Mouse (Mus musculus) midbrain, embryonic 13.5 days (tissue): Measurements from ENCODE around the gene Sult2a8. TPM values are rescaled to one million over a fixed set of nuclear protein-coding genes. Genes with fewer than 3 reads are reported as not detected.
"Not testable (repeated sequence)": the region's sequence is repeated elsewhere in the genome, so short reads cannot be mapped to it uniquely, and the experiment has no call there.

Experiments used
- ATAC-seq: fragments of 200-750 bp; cut with Nextera tagmentation; 2 replicates; pipeline ENCODE4 v1.8.0; 2017; ENCODE audit warnings: mild to moderate bottlenecking, moderate TSS enrichment, moderate library complexity
- H3K27ac ChIP-seq: fragments of 300-500 bp; sonication (generic); 2 replicates; pipeline ENCODE4 v1.5.1; 2015; ENCODE audit warnings: inconsistent platforms, mild to moderate bottlenecking, moderate library complexity
- H3K27me3 ChIP-seq: fragments of 300-500 bp; sonication (generic); 2 replicates; pipeline ENCODE4 v1.6.1; 2015; ENCODE audit warnings: mild to moderate bottlenecking, inconsistent platforms
- H3K36me3 ChIP-seq: fragments of 300-500 bp; sonication (generic); 2 replicates; pipeline ENCODE4 v1.6.1; 2015; ENCODE audit warnings: mild to moderate bottlenecking, inconsistent platforms
- H3K4me1 ChIP-seq: fragments of 300-500 bp; sonication (generic); replicated peaks from 2 replicates; pipeline ENCODE4 v1.6.1; 2015; ENCODE audit warnings: inconsistent platforms
- H3K4me2 ChIP-seq: fragments of 300-500 bp; sonication (generic); replicated peaks from 2 replicates; pipeline ENCODE4 v1.6.1; 2015; ENCODE audit warnings: moderate library complexity, mild to moderate bottlenecking, inconsistent platforms
- H3K4me3 ChIP-seq: fragments of 300-500 bp; sonication (generic); replicated peaks from 2 replicates; pipeline ENCODE4 v1.5.1; 2015; ENCODE audit warnings: mild to moderate bottlenecking, inconsistent platforms
- H3K9ac ChIP-seq: fragments of 300-500 bp; sonication (generic); replicated peaks from 2 replicates; pipeline ENCODE4 v1.6.1; 2015; ENCODE audit warnings: mild to moderate bottlenecking, inconsistent platforms
- H3K9me3 ChIP-seq: fragments of 300-500 bp; sonication (generic); 2 replicates; pipeline ENCODE4 v1.6.1; 2016; ENCODE audit warnings: mild to moderate bottlenecking, inconsistent platforms
- WGBS: fragments of 180-500 bp; shearing (Covaris S2); methylation state at CpG from one replicate; pipeline ENCODE4 v1.1.7; 2015; 5-methylcytosine and 5-hydroxymethylcytosine counted together
- polyA plus RNA-seq: library from polyadenylated mRNA; unstranded; fragments of >200 nt; fragmentation: Nextera tagmentation; extraction: Ambion mirVana; gene quantifications from 2 replicates; pipeline ENCODE4 v1.2.1, GENCODE M21; 2015

The Sult2a8 gene
- polyA plus RNA-seq: not detected in 2 replicates

DNA sequence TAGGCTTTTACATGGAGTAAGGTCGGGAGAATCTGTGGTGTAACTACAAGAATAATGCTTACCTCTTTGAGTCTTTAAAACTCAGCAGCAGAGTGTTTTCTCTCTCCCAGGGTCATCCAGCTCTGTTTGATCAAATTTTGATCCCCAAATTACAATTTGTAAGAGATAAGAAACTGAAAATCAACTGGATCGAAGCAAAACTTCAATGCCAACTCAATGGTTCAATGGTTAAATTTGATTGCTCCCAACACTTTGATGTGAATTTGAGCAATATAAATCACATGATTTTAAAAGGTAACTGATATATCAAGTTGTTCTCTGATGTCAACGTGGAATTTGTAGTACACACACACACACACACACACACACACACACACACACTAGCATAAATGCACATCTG, at the start of gene Sult2a8:
Gene Sult2a8, minus strand, starts transcription at position 236 of the 400 bp plus-strand sequence.
- H3K9ac ChIP-seq: no peak within 1 kb of the TSS
- H3K9me3 ChIP-seq: peaks cover 18% of the 10 kb centered on the region
- ATAC-seq: no peak
- H3K4me2 ChIP-seq: no peak within 1 kb of the TSS
- H3K27ac ChIP-seq: no peak within 1 kb of the TSS
- no peaks in the 10 kb centered on the region for H3K4me1 ChIP-seq
- WGBS: 59% methylated on average over 3 of the region's 3 CpGs
- H3K4me3 ChIP-seq: no peak within 1 kb of the TSS
- no peaks in the 10 kb centered on the region for H3K27me3 ChIP-seq
- H3K36me3 ChIP-seq: no peaks in the 10 kb centered on the region

- H3K4me3 ChIP-seq: no peak within 1 kb of the TSS
- no peak for ATAC-seq
Observed at GRCm38 (mm10) chr7:14494130-14494529, 47.6 kb upstream of the Sult2a8 start, which contains the start of gene Sult2a7. Gene Sult2a7, minus strand, starts transcription at chr7:14494230.

DNA sequence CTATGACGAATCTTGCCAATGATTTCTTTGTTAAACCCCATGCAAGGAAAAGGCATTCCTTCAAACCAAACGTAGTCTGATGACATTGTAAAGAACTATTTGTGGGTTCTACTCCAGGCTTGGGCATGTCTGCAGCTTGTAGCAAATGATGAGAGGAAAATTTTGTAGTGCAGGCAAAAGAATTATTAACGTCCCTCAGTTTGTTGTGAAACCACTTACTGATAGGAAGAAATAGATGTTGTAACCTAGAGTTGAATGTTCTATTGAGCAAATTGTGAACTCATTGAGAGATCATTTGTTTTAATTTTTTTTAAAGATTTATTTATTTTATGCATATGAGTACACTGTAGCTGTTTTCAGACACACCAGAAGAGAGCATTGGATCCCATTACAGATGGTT, 46.3 kb upstream of the Sult2a8 start:
- Histone ChIP-seq H3K4me2 (no peak overlapping the region), H3K9ac (no peak overlapping the region), H3K4me1 (no peaks in the 10 kb centered on the region), H3K4me3 (no peak overlapping the region), H3K36me3 (no peaks in the 10 kb centered on the region), H3K27ac (no peak overlapping the region), H3K9me3 (peaks cover 23% of the 10 kb centered on the region), H3K27me3 (no peaks in the 10 kb centered on the region)
- ATAC-seq: no peak
- WGBS: 76% methylated on average over 3 of the region's 3 CpGs

More at GRCm38 (mm10) chr7:14494130-14494529, 47.6 kb upstream of the Sult2a8 start, which contains the start of gene Sult2a7:
- no peaks in the 10 kb centered on the region for H3K4me1 ChIP-seq
- H3K27ac ChIP-seq: no peak within 1 kb of the TSS
- WGBS: 89% methylated on average over 4 of the region's 4 CpGs
- H3K9ac ChIP-seq: no peak within 1 kb of the TSS
- H3K36me3 ChIP-seq: no peaks in the 10 kb centered on the region
- H3K27me3 ChIP-seq: no peaks in the 10 kb centered on the region
- peaks cover 23% of the 10 kb centered on the region for H3K9me3 ChIP-seq
- no peak within 1 kb of the TSS for H3K4me2 ChIP-seq

- Histone ChIP-seq H3K4me1 (no peaks in the 10 kb centered on the region), H3K36me3 (no peaks in the 10 kb centered on the region), H3K27ac (no peak overlapping the region), H3K27me3 (no peaks in the 10 kb centered on the region), H3K9ac (no peak overlapping the region), H3K9me3 (peaks cover 22% of the 10 kb centered on the region), H3K4me2 (no peak overlapping the region), H3K4me3 (no peak overlapping the region)
- no peak for ATAC-seq
Observed at GRCm38 (mm10) chr7:14439581-14439980, 7.0 kb downstream of the Sult2a8 start.

DNA sequence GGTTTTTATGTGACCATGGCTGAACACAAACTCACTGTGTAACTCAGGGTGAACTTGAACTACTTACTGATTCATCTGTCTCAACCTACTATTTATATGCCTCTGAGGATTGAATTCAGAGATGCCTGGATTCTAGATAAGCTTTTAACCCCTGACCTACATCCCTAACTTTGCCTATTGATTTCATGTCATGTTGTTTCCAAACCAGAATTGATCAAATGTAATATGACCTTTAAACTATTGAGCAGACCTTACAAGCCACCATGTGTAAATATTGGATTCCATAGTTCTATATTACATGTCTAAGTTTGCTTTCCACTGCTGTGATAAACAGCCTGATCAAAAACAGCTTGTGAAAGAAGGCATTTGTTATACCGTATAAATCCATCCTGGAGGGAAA, 8.1 kb downstream of the Sult2a8 start:
- H3K9ac ChIP-seq: no peak overlapping the region
- no peak overlapping the region for H3K27ac ChIP-seq
- H3K4me2 ChIP-seq: no peak overlapping the region
- WGBS: 70% methylated on average over 1 of the region's 1 CpGs
- H3K9me3 ChIP-seq: peaks cover 15% of the 10 kb centered on the region
- H3K27me3 ChIP-seq: no peaks in the 10 kb centered on the region
- H3K4me3 ChIP-seq: no peak overlapping the region
- no peaks in the 10 kb centered on the region for H3K4me1 ChIP-seq
- ATAC-seq: no peak
- H3K36me3 ChIP-seq: no peaks in the 10 kb centered on the region

GRCm38 (mm10) chr7:14438029-14438428, 8.5 kb downstream of the Sult2a8 start:
- H3K27ac ChIP-seq: no peak overlapping the region

GRCm38 (mm10) chr7:14399363-14399762, 47.2 kb downstream of the Sult2a8 start:
- not testable (repeated sequence) for H3K27me3 ChIP-seq, ATAC-seq, H3K4me2 ChIP-seq, H3K4me3 ChIP-seq, H3K27ac ChIP-seq, H3K9ac ChIP-seq, H3K36me3 ChIP-seq, H3K4me1 ChIP-seq
- H3K9me3 ChIP-seq: peaks cover 18% of the 10 kb centered on the region

More at GRCm38 (mm10) chr7:14438029-14438428, 8.5 kb downstream of the Sult2a8 start:
- WGBS: 83% methylated on average over 2 of the region's 2 CpGs
- H3K9ac ChIP-seq: no peak overlapping the region
- H3K4me2 ChIP-seq: no peak overlapping the region
- no peaks in the 10 kb centered on the region for H3K27me3 ChIP-seq
- H3K4me3 ChIP-seq: no peak overlapping the region
- no peaks in the 10 kb centered on the region for H3K36me3 ChIP-seq
- no peaks in the 10 kb centered on the region for H3K4me1 ChIP-seq
- no peak for ATAC-seq
- H3K9me3 ChIP-seq: peaks cover 15% of the 10 kb centered on the region; the same call in 1 of the 2 replicates

DNA sequence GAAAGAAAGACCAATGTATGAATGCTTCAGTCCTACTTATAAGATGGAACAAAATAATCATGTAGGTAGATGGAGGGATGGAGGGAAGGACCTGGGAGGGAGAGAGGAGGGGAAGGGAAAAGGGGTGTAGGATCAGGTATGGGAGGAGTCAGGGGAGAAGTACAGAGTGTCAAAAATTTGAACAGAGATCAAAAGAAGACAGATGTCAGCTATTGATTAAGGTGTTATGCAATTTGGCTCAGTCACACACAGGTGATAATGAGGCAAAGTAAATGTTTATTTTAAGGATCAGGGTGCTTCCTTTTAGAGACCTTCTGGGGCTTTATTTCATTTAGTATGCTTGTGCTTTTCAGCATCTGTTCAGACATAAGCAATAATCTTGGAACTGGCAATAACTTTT, 50.1 kb downstream of the Sult2a8 start:
- Histone ChIP-seq H3K9ac (no peak overlapping the region), H3K4me2 (no peak overlapping the region), H3K27me3 (no peaks in the 10 kb centered on the region), H3K36me3 (no peaks in the 10 kb centered on the region), H3K27ac (no peak overlapping the region), H3K9me3 (peaks cover 18% of the 10 kb centered on the region), H3K4me1 (no peaks in the 10 kb centered on the region), H3K4me3 (no peak overlapping the region)
- ATAC-seq: no peak

Other genes starting within 250 kb of the Sult2a8 start
- not detected in 2 replicates for gene Sult2a6, start 191.9 kb downstream of the Sult2a8 start, polyA plus RNA-seq
- not detected in 2 replicates for gene Obox8, start 113.2 kb downstream of the Sult2a8 start, polyA plus RNA-seq
- gene Sult2a7, start 47.5 kb upstream of the Sult2a8 start, polyA plus RNA-seq: not detected in 2 replicates
- gene Vmn1r90, start 116.7 kb upstream of the Sult2a8 start, polyA plus RNA-seq: 0.28 and 0.51 TPM in 2 replicates
- not detected in 2 replicates for gene Obox7, start 212.7 kb upstream of the Sult2a8 start, polyA plus RNA-seq